Mouse (Mus musculus) thymus, adult 2 months (tissue): ENCODE measurements around the gene Prkce. TPM values are rescaled to one million over a fixed set of nuclear protein-coding genes. Genes with fewer than 3 reads are reported as not detected.

Source experiments
- DNase-seq: peaks from one replicate; pipeline ENCODE4 v3.0.0; 2021
- H3K27ac ChIP-seq: fragments of 200-500 bp; 2 replicates; pipeline ENCODE4 v1.5.1; 2012; ENCODE audit warnings: low read length, control low read depth; ENCODE audit not compliant: control insufficient read depth, insufficient read depth
- H3K27me3 ChIP-seq: fragments of 200-500 bp; 2 replicates; pipeline ENCODE4 v1.6.1; 2012; ENCODE audit warnings: mild to moderate bottlenecking, low read length, moderate library complexity, mixed read lengths; ENCODE audit not compliant: control insufficient read depth, insufficient read depth
- H3K36me3 ChIP-seq: fragments of 200-500 bp; 2 replicates; pipeline ENCODE4 v1.6.1; 2012; ENCODE audit warnings: mild to moderate bottlenecking, low read length, moderate library complexity; ENCODE audit not compliant: control insufficient read depth, insufficient read depth
- H3K4me1 ChIP-seq: fragments of 200-500 bp; replicated peaks from 2 replicates; pipeline ENCODE4 v1.6.1; 2012; ENCODE audit warnings: low read length; ENCODE audit not compliant: control insufficient read depth, insufficient read depth
- H3K4me3 ChIP-seq: fragments of 200-500 bp; 2 replicates; pipeline ENCODE4 v1.5.1; 2012; ENCODE audit warnings: mild to moderate bottlenecking, low read length, control low read depth, moderate library complexity; ENCODE audit not compliant: control insufficient read depth, insufficient read depth
- CTCF ChIP-seq: fragments of 200-500 bp; IDR thresholded peaks from 2 replicates; pipeline ENCODE4 v1.5.1; 2012; ENCODE audit warnings: mild to moderate bottlenecking, control low read depth, low read length, moderate library complexity, borderline replicate concordance; ENCODE audit not compliant: control insufficient read depth, poor library complexity, insufficient read depth; ENCODE audit errors: extremely low read depth
- POLR2A ChIP-seq: fragments of 200-500 bp; IDR thresholded peaks from 2 replicates; pipeline ENCODE4 v1.6.1; 2012; ENCODE audit warnings: mild to moderate bottlenecking, low read length, control low read depth, moderate library complexity; ENCODE audit not compliant: control insufficient read depth, poor library complexity, insufficient read depth; ENCODE audit errors: extremely low read depth
- WGBS: fragments of 180-500 bp; shearing (Covaris S2); methylation state at CpG from one replicate; pipeline ENCODE4 v1.1.7; 2018; 5-methylcytosine and 5-hydroxymethylcytosine counted together
- polyA plus RNA-seq: library from polyadenylated mRNA; depleted of rRNA; stranded (reverse); fragments of >200 nt; gene quantifications from 2 replicates; pipeline ENCODE4 v1.2.3, GENCODE M21; 2012

Prkce gene
- polyA plus RNA-seq, 1 experiment, result 1.6 TPM

DNA sequence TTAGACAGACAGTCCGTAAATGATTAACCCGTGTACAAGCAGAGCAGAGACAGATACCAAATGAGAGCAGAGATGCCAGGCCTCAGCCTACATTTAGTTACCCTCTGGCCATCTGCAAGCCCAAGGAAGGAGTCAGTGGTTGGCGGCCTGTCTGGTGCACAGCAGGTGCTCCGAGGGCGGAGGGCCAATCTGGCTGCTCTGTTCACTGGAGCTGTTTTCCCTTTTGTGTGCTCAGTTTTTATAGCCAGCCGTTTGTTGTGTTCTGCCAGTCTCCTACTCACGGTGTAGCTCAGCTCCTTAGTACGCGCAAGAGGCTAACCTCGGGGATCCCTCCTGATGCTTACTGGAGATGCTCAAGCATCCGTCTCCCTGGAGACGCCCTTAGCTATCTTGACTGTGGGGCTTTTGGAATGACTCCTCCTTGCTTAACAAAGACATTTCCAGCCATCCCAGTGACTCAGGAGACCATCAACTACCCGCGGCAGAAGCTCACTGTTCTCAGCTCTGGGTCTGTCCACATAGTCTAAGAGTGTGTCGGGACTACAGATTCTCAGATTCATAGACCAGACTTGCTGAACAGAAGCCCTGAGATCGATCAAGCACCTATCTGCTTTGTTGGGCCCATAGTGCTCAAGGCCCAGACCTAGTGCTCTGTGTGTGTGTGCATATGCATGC is 297.2 kb downstream of the Prkce start:
- Histone ChIP-seq H3K27ac (no peak overlapping the region), H3K36me3 (no peaks in the 10 kb centered on the region), H3K4me3 (no peak overlapping the region), H3K27me3 (no peaks in the 10 kb centered on the region), H3K4me1 (no peaks in the 10 kb centered on the region)
- TF ChIP-seq CTCF (no peak), POLR2A (no peak)
- DNase-seq, result no peak
- 92% methylated on average over 16 of the region's 16 CpGs for WGBS

DNA sequence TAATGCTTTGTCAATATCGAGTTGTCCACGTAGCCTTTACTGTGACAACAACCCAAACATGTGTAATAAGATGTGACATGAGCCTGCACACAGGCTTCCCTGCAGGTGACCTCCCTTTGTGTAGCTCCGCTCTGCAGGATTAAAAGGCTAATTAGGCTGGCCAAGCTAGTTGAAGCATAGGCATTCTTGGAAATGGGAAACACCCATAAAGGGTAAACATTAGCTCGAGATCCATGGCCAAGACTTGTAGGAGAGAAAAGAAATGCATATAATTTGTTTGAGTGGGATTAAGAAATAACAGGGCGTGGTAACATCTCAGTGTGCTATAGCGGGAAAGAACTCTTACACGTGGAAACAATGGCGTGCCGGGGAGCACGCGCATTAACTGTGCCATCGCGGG is 298.3 kb downstream of the Prkce start:
- no peak for DNase-seq
- Histone ChIP-seq H3K27me3 (no peaks in the 10 kb centered on the region), H3K36me3 (no peaks in the 10 kb centered on the region), H3K4me1 (no peaks in the 10 kb centered on the region), H3K4me3 (no peak overlapping the region), H3K27ac (no peak overlapping the region)
- TF ChIP-seq CTCF, result no peak
- no peak for TF ChIP-seq POLR2A
- 97% methylated on average over 13 of the region's 13 CpGs for WGBS

DNA sequence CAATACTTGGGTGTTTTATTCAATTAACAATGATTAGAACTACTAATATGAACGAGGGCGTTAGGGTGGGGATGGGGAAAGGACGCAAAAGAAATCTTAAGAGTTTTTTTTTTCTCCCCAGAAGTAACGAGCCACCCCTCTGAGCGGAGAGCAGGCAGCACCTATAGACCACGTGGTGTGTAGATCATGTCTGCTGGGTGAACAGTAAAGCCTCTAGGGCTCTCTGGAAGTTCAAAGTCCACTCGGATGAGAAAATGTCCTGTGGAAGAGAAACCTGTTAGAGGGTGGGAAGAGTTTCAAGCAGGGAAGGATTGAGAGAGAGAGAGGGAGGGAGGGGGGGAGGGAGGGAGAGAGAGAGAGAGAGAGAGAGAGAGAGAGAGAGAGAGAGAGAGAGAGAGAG is 298.8 kb downstream of the Prkce start:
- no peak for DNase-seq
- Histone ChIP-seq H3K4me1 (no peaks in the 10 kb centered on the region), H3K27me3 (no peaks in the 10 kb centered on the region), H3K36me3 (no peaks in the 10 kb centered on the region), H3K27ac (no peak overlapping the region), H3K4me3 (no peak overlapping the region)
- TF ChIP-seq POLR2A, result no peak
- no peak for TF ChIP-seq CTCF
- 93% methylated on average over 7 of the region's 7 CpGs for WGBS

DNA sequence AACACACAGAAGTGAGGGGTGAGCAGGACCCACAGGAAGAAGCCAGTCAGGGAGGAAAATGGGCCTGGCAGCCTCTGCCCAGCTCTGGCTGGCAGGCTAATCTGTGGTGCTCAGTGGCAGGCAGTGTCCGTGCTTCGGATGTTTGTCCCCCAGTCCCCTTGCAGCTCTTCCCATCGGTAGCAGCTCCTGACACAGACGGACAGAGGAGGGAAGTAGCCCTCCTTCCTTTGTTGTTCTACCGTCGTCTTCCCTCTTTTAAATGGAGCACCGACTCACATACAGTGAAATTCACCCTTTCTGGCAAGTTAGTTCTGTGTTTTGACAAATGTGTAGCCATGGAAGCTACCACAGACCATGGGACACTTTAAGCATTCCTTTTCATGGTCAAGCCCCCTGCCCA is 299.3 kb downstream of the Prkce start:
- Histone ChIP-seq H3K4me1 (no peaks in the 10 kb centered on the region), H3K27me3 (no peaks in the 10 kb centered on the region), H3K4me3 (no peak overlapping the region), H3K36me3 (no peaks in the 10 kb centered on the region), H3K27ac (no peak overlapping the region)
- no peak for TF ChIP-seq CTCF
- TF ChIP-seq POLR2A, result no peak
- WGBS, result 81% methylated on average over 7 of the region's 7 CpGs
- no peak for DNase-seq

DNA sequence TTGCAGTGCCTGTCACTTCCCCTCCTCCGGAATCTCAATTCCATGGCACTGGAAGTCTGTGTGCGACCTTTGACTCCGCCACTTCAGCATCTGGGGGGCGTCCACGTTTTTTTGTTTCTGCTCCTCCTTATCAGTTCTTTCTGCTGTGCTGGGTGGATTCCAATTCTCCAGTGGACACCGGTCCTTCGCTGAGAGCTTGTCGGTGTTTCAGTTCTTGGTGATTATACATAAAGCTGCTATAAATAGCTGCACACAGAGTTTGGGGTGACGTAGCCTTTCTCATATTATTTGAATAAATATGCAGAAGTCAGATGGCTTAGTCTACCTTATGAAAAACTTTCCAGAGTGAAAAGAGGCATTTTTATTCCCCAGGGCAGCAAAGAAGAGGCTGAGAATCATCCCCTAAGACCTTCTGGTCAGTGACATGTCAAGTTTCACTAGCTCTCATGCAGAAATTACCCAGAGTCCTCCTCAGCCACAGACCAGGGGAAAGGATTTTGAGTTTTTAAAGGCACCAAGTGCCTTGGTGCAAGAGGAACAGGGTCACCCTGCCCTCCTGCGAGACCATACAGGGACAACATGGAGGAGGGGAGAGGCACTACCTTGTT is 299.8 kb downstream of the Prkce start:
- no peak for TF ChIP-seq POLR2A
- TF ChIP-seq CTCF, result no peak
- H3K27ac ChIP-seq, result no peak overlapping the region
- no peak for DNase-seq

DNA sequence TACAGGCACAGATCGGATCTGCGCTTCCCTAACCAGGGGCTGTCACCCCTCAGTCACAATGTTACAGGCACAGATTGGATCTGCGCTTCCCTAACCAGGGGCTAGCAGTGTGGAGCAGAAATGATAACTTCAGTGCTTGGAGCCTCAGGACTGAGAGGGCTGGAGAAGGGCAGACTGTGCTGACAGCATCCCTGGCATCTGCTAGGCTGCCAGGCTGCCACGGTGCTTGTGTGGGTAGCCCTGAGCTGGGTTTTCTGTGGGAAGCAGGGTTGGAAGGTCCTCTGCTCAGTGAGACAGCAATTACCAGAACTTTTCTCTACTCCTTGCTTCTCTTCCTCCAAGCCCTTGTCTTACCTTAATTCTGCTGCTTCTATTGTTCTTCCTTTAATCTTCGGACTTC is 300.4 kb downstream of the Prkce start:
- Histone ChIP-seq H3K4me1 (no peaks in the 10 kb centered on the region), H3K27me3 (no peaks in the 10 kb centered on the region), H3K27ac (no peak overlapping the region), H3K36me3 (no peaks in the 10 kb centered on the region), H3K4me3 (no peak overlapping the region)
- WGBS, result 93% methylated on average over 5 of the region's 5 CpGs
- TF ChIP-seq POLR2A (no peak), CTCF (no peak)
- no peak for DNase-seq

More for the DNA sequence above, 299.8 kb downstream of the Prkce start:
- H3K27me3 ChIP-seq, result no peaks in the 10 kb centered on the region
- no peak overlapping the region for H3K4me3 ChIP-seq
- WGBS, result 91% methylated on average over 10 of the region's 10 CpGs
- H3K36me3 ChIP-seq, result no peaks in the 10 kb centered on the region
- H3K4me1 ChIP-seq, result no peaks in the 10 kb centered on the region

DNA sequence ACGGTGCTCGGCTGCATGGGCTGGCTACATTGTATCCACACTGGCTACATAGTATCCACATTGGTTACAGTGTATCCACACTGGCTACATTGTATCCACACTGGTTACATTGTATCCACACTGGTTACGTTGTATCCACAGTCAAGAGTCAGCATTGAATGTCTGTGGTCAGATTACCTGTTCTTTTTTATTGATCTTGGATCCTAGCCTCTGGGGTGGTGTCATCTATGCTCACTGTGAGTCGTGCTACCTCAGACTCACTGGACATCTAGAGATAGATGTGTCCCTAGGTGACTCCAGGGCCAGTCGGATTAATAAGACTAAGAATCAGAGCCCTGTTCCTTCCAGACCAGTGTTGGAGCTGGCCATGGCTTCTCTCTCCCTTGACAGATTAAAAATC is 302.6 kb downstream of the Prkce start:
- no peak for TF ChIP-seq POLR2A
- no peak for TF ChIP-seq CTCF
- no peak for DNase-seq
- 93% methylated on average over 5 of the region's 5 CpGs for WGBS

More for the DNA sequence above, 302.6 kb downstream of the Prkce start:
- H3K27me3 ChIP-seq, result no peaks in the 10 kb centered on the region
- H3K4me3 ChIP-seq, result no peak overlapping the region
- no peaks in the 10 kb centered on the region for H3K4me1 ChIP-seq
- H3K36me3 ChIP-seq, result no peaks in the 10 kb centered on the region
- no peak overlapping the region for H3K27ac ChIP-seq
